Mouse (Mus musculus): ENCODE measurements around the gene Camta2. TPM values are rescaled to one million over a fixed set of nuclear protein-coding genes. Genes with fewer than 3 reads are reported as not detected.
A peak's percentile ranks its signal among the peaks of the same experiment; 100 is the strongest.

Camta2 gene
- 11.7 and 12.3 TPM in 2 replicates for polyA plus RNA-seq (2015; fragmentation: Nextera tagmentation; extraction: Ambion mirVana)

- Histone ChIP-seq H3K9ac (ENCODE audit: low read depth, low read length) (peak within 1 kb of the TSS; percentile 85), H3K4me1 (replicated peaks; ENCODE audit: control insufficient read depth, insufficient read depth, low read length) (peaks cover 12% of the 10 kb centered on the region), H3K4me3 (ENCODE audit: low read depth, low read length) (peak within 1 kb of the TSS; percentile 80), H3K36me3 (ENCODE audit: control insufficient read depth, insufficient read depth) (peaks cover 26% of the 10 kb centered on the region), H3K4me2 (replicated peaks; ENCODE audit: low read depth) (peak within 1 kb of the TSS; percentile 93), H3K27ac (ENCODE audit: low read depth, low read length) (peak within 1 kb of the TSS; percentile 92), H3K27me3 (replicated peaks; ENCODE audit: control insufficient read depth, insufficient read depth, low read length) (no peaks in the 10 kb centered on the region), H3K9me3 (ENCODE audit: control insufficient read depth) (no peaks in the 10 kb centered on the region)
- under 1% methylated on average over 48 of the region's 55 CpGs for WGBS
- peak; percentile 54 for ATAC-seq
- TF ChIP-seq CTCF (IDR thresholded peaks at IDR 0.05; ENCODE audit: low read depth): peak; percentile 73
These were observed at the start of gene Camta2 for GRCm38 (mm10) chr11:70687601-70688199. Camta2 (minus strand) TSS chr11:70688105.

- H3K27me3 ChIP-seq (replicated peaks; ENCODE audit: control insufficient read depth, insufficient read depth, low read length): no peaks in the 10 kb centered on the region
- H3K9me3 ChIP-seq (ENCODE audit: control insufficient read depth): no peaks in the 10 kb centered on the region
- no peak overlapping the region for H3K4me2 ChIP-seq (replicated peaks; ENCODE audit: low read depth)
- no peak overlapping the region for H3K9ac ChIP-seq (ENCODE audit: low read depth, low read length)
- H3K4me3 ChIP-seq (ENCODE audit: low read depth, low read length): no peak overlapping the region
- TF ChIP-seq CTCF (IDR thresholded peaks at IDR 0.05; ENCODE audit: low read depth): no peak
- peaks cover 12% of the 10 kb centered on the region for H3K36me3 ChIP-seq (ENCODE audit: control insufficient read depth, insufficient read depth)
- no peak overlapping the region for H3K27ac ChIP-seq (ENCODE audit: low read depth, low read length)
- 0 out of 2 replicates have a peak, but pooled peaks cover 3% of the 10 kb centered on the region for H3K4me1 ChIP-seq (replicated peaks; ENCODE audit: control insufficient read depth, insufficient read depth, low read length)
- no peak for ATAC-seq
- 68% methylated on average over 5 of the region's 5 CpGs for WGBS
These were observed 45.4 kb upstream of the Camta2 start for GRCm38 (mm10) chr11:70733256-70733655.

GRCm38 (mm10) chr11:70731178-70731577 is 43.3 kb upstream of the Camta2 start:
- 47% methylated on average over 5 of the region's 5 CpGs for WGBS
- Histone ChIP-seq H3K27ac (ENCODE audit: low read depth, low read length) (peak overlapping the region; percentile 78), H3K4me3 (ENCODE audit: low read depth, low read length) (no peak overlapping the region), H3K4me1 (replicated peaks; ENCODE audit: control insufficient read depth, insufficient read depth, low read length) (no peaks in the 10 kb centered on the region), H3K36me3 (ENCODE audit: control insufficient read depth, insufficient read depth) (peaks cover 32% of the 10 kb centered on the region), H3K4me2 (replicated peaks; ENCODE audit: low read depth) (peak overlapping the region; percentile 43; the same call in 1 of the 2 replicates), H3K9me3 (ENCODE audit: control insufficient read depth) (no peaks in the 10 kb centered on the region), H3K9ac (ENCODE audit: low read depth, low read length) (no peak overlapping the region), H3K27me3 (replicated peaks; ENCODE audit: control insufficient read depth, insufficient read depth, low read length) (no peaks in the 10 kb centered on the region)
- no peak for TF ChIP-seq CTCF (IDR thresholded peaks at IDR 0.05; ENCODE audit: low read depth)
- ATAC-seq: no peak

- H3K4me1 ChIP-seq (replicated peaks; ENCODE audit: control insufficient read depth, insufficient read depth, low read length): no peaks in the 10 kb centered on the region
- H3K9ac ChIP-seq (ENCODE audit: low read depth, low read length): no peak overlapping the region
- no peak for TF ChIP-seq CTCF (IDR thresholded peaks at IDR 0.05; ENCODE audit: low read depth)
- peak; percentile 90 for ATAC-seq
- peak overlapping the region; percentile 82 for H3K27ac ChIP-seq (ENCODE audit: low read depth, low read length)
- 41% methylated on average over 9 of the region's 9 CpGs for WGBS
- peak overlapping the region; percentile 43 for H3K4me2 ChIP-seq (replicated peaks; ENCODE audit: low read depth)
- no peaks in the 10 kb centered on the region for H3K9me3 ChIP-seq (ENCODE audit: control insufficient read depth)
- H3K4me3 ChIP-seq (ENCODE audit: low read depth, low read length): no peak overlapping the region
- peaks cover 38% of the 10 kb centered on the region for H3K36me3 ChIP-seq (ENCODE audit: control insufficient read depth, insufficient read depth)
- H3K27me3 ChIP-seq (replicated peaks; ENCODE audit: control insufficient read depth, insufficient read depth, low read length): no peaks in the 10 kb centered on the region
These were observed 42.6 kb upstream of the Camta2 start for GRCm38 (mm10) chr11:70730427-70731038.

- Histone ChIP-seq H3K36me3 (ENCODE audit: control insufficient read depth, insufficient read depth) (peaks cover 67% of the 10 kb centered on the region), H3K4me1 (replicated peaks; ENCODE audit: control insufficient read depth, insufficient read depth, low read length) (no peaks in the 10 kb centered on the region), H3K4me3 (ENCODE audit: low read depth, low read length) (no peak overlapping the region), H3K27me3 (replicated peaks; ENCODE audit: control insufficient read depth, insufficient read depth, low read length) (no peaks in the 10 kb centered on the region), H3K9ac (ENCODE audit: low read depth, low read length) (no peak overlapping the region), H3K27ac (ENCODE audit: low read depth, low read length) (peak overlapping the region; percentile 68), H3K9me3 (ENCODE audit: control insufficient read depth) (no peaks in the 10 kb centered on the region), H3K4me2 (replicated peaks; ENCODE audit: low read depth) (no peak overlapping the region)
- no peak for TF ChIP-seq CTCF (IDR thresholded peaks at IDR 0.05; ENCODE audit: low read depth)
- ATAC-seq: no peak
- 74% methylated on average over 5 of the region's 5 CpGs for WGBS
These were observed 39.5 kb upstream of the Camta2 start for GRCm38 (mm10) chr11:70727385-70727784.

GRCm38 (mm10) chr11:70726585-70726984 is 38.7 kb upstream of the Camta2 start:
- Histone ChIP-seq H3K4me3 (ENCODE audit: low read depth, low read length) (no peak overlapping the region), H3K4me1 (replicated peaks; ENCODE audit: control insufficient read depth, insufficient read depth, low read length) (no peaks in the 10 kb centered on the region), H3K9me3 (ENCODE audit: control insufficient read depth) (no peaks in the 10 kb centered on the region), H3K9ac (ENCODE audit: low read depth, low read length) (no peak overlapping the region), H3K36me3 (ENCODE audit: control insufficient read depth, insufficient read depth) (peaks cover 74% of the 10 kb centered on the region), H3K27me3 (replicated peaks; ENCODE audit: control insufficient read depth, insufficient read depth, low read length) (no peaks in the 10 kb centered on the region), H3K27ac (ENCODE audit: low read depth, low read length) (no peak overlapping the region), H3K4me2 (replicated peaks; ENCODE audit: low read depth) (no peak overlapping the region)
- TF ChIP-seq CTCF (IDR thresholded peaks at IDR 0.05; ENCODE audit: low read depth): no peak
- no peak for ATAC-seq
- 60% methylated on average over 2 of the region's 2 CpGs for WGBS
